In the genomic region with DNA sequence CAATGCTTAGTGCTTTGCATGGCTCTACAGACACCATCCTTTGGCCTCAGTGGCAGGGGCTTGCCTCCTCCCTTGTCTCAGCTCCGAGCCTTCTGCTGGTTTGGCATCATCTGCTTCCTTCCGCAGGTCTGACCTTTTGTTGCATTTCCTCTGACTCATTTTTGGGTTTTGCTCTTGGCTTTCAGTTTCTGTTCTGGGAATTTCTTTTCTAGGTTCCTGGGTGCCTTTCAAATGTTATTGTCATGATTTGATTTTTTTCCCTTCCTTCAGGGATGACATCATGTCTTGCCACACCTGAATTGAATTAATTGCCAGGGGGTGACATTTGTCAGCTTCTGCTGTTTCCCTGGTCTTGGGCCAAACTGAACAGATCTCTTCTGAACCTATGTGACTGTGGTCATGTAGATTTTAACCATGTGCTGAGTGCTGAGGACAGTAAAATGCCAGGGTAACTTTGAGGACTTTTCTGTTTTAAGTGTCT, we compare ENCODE assay signal across 13 mouse cellular contexts. TPM values are rescaled to one million over a fixed set of nuclear protein-coding genes. Genes with fewer than 3 reads are reported as not detected.
A peak's percentile ranks its signal among the peaks of the same experiment; 100 is the strongest.
DNase-seq lines count a peak whose midpoint lies in the region; ATAC-seq and TF ChIP-seq lines count a peak whose summit lies in the region.
"Had no signal": no experiment of that assay in that cellular context is flagged by ENCODE, and none has a peak within 500 bp of the region (broad histone marks: within the 10 kb centered on the region; RNA-seq: fewer than 3 reads in every experiment).

No protein-coding gene starts in this region.

- TF ChIP-seq POLR2A in heart, adult 2 months (IDR thresholded peaks at IDR 0.05; ENCODE audit: insufficient read depth, low read depth, low read length) = no peak

- no peak overlapping the region for H3K27ac ChIP-seq in heart, adult 2 months
- no peak overlapping the region for H3K27ac ChIP-seq in heart, embryonic 11.5 days (ENCODE audit: low read depth, low read length)
- no peak overlapping the region for H3K27ac ChIP-seq in gastrocnemius, adult 2 months
- H3K27ac ChIP-seq: hindbrain, embryonic 10.5 days; limb, embryonic 15.5 days had no signal

- no peaks in the 10 kb centered on the region for H3K27me3 ChIP-seq in heart, adult 2 months (ENCODE audit: control insufficient read depth, insufficient read depth, low read length)
- H3K27me3 ChIP-seq in heart, embryonic 11.5 days (ENCODE audit: control insufficient read depth, insufficient read depth, low read length) = no peaks in the 10 kb centered on the region
- H3K27me3 ChIP-seq: limb, embryonic 15.5 days had no signal

- H3K36me3 ChIP-seq in heart, adult 2 months (ENCODE audit: control insufficient read depth, insufficient read depth, low read length) = no peaks in the 10 kb centered on the region
- no peaks in the 10 kb centered on the region for H3K36me3 ChIP-seq in heart, embryonic 11.5 days (ENCODE audit: control insufficient read depth, insufficient read depth, low read length)
- H3K36me3 ChIP-seq: hindbrain, embryonic 10.5 days; limb, embryonic 15.5 days had no signal

- TF ChIP-seq EP300 in heart, adult 2 months (IDR thresholded peaks at IDR 0.05; ENCODE audit: insufficient read depth, low read depth, low read length) = 0 out of 2 replicates have a peak, but pooled peaks have one; percentile 10

- WGBS in heart, adult 2 months = 32% methylated on average over 2 of the region's 2 CpGs
- 73% methylated on average over 2 of the region's 2 CpGs for WGBS in heart, embryonic 11.5 days (ENCODE audit: insufficient replicate concordance)

- H3K4me2 ChIP-seq in heart, embryonic 11.5 days = no peak overlapping the region
- H3K4me2 ChIP-seq: limb, embryonic 15.5 days had no signal

- no peaks in the 10 kb centered on the region for H3K79me2 ChIP-seq in heart, adult 2 months (replicated peaks; ENCODE audit: control insufficient read depth, insufficient read depth, low read length)

- H3K9ac ChIP-seq in heart, adult 2 months (ENCODE audit: low read depth, low read length) = no peak overlapping the region
- H3K9ac ChIP-seq in heart, embryonic 11.5 days (ENCODE audit: low read depth, low read length) = no peak overlapping the region
- H3K9ac ChIP-seq: limb, embryonic 15.5 days had no signal

- no peaks in the 10 kb centered on the region for H3K9me3 ChIP-seq in heart, embryonic 11.5 days (replicated peaks; ENCODE audit: control insufficient read depth, low read length)
- H3K9me3 ChIP-seq: hindbrain, embryonic 10.5 days; limb, embryonic 15.5 days had no signal

- DNase-seq in heart, adult 2 months = no peak
- peak; percentile 63 for DNase-seq in 416B (ENCODE audit: low read depth)
- peak; percentile 94 for DNase-seq in brain, adult 2 months (ENCODE audit: low read depth, low spot score)
- DNase-seq in thymus, postnatal 10 days (ENCODE audit: low spot score in 2 of 2) = no peak
- DNase-seq in gastrocnemius, adult 2 months = no peak
- no peak for DNase-seq in yolk sac, embryonic 10.5 days (ENCODE audit: low spot score)
- DNase-seq: gastrocnemius, postnatal 25 days had no signal

- TF ChIP-seq CTCF in heart, adult 2 months (IDR thresholded peaks at IDR 0.05) = no peak
- no peak for TF ChIP-seq CTCF in gastrocnemius, adult 2 months (IDR thresholded peaks at IDR 0.05)

- no peak overlapping the region for H3K4me3 ChIP-seq in heart, adult 2 months
- no peak overlapping the region for H3K4me3 ChIP-seq in heart, embryonic 11.5 days (ENCODE audit: low read depth, low read length)
- no peak overlapping the region for H3K4me3 ChIP-seq in gastrocnemius, adult 2 months
- H3K4me3 ChIP-seq: erythroblast, embryonic 14.5 days; hindbrain, embryonic 10.5 days; limb, embryonic 15.5 days had no signal

- peaks cover 2% of the 10 kb centered on the region; the same call in 1 of the 2 replicates for H3K4me1 ChIP-seq in heart, adult 2 months (ENCODE audit: control insufficient read depth, insufficient read depth, low read length)
- H3K4me1 ChIP-seq in heart, embryonic 11.5 days (ENCODE audit: control insufficient read depth, insufficient read depth, low read length) = no peaks in the 10 kb centered on the region
- H3K4me1 ChIP-seq: hindbrain, embryonic 10.5 days; limb, embryonic 15.5 days had no signal

- ATAC-seq in heart, embryonic 11.5 days (replicated peaks; ENCODE audit: insufficient number of reproducible peaks, low FRiP score, low TSS enrichment) = no peak
- ATAC-seq in hematopoietic stem cell, adult 5-6 weeks (replicated peaks in 1 of 2; ENCODE audit: insufficient read depth in 1 of 2, low FRiP score in 2 of 2, low TSS enrichment in 1 of 2, low read depth in 1 of 2, poor library complexity in 2 of 2, severe bottlenecking in 2 of 2) = peak; percentile 46 to 58; a peak in 2 of 4 replicates
- ATAC-seq: CD4-positive, CD25-positive, alpha-beta regulatory T cell, adult 4 months had no signal

- intact Hi-C loops in heart, adult 2 months (cut with DNase I) = no loop called here
- intact Hi-C loops in gastrocnemius, adult 2 months (cut with DNase I) = no loop called here

RNA-seq across cellular contexts. Expression of a gene that starts 17.2 kb away (rescaled TPM):
- 10 to 100 TPM; 28.2 to 29.4 TPM for total RNA-seq in heart, adult 2 months (2021)
- 16.3 and 29.7 TPM in 2 replicates for polyA plus RNA-seq in heart, adult 2 months (2012; rRNA removed)
- 21.5 and 23.9 TPM in 2 replicates for polyA plus RNA-seq in heart, embryonic 11.5 days (2014; fragmentation: Nextera tagmentation; extraction: Ambion mirVana)
- 165 and 214 TPM in 2 replicates for total RNA-seq in hematopoietic stem cell, adult 5-6 weeks (2017)
- total RNA-seq in gastrocnemius, adult 2 months (2021) = 10 to 100 TPM; 59.9 to 62.5 TPM

Comparison
In these comparisons a context has a peak if more than half of its experiments do, and no peak if none do; other contexts are left out.
1. DNase-seq: peak in 416B (single experiment) and brain, adult 2 months (single experiment); none in heart, adult 2 months (0 of 2), thymus, postnatal 10 days (0 of 2), gastrocnemius, adult 2 months (single experiment) and yolk sac, embryonic 10.5 days (single experiment).